16 mouse cellular contexts compared by ENCODE assay signal in the genomic region with DNA sequence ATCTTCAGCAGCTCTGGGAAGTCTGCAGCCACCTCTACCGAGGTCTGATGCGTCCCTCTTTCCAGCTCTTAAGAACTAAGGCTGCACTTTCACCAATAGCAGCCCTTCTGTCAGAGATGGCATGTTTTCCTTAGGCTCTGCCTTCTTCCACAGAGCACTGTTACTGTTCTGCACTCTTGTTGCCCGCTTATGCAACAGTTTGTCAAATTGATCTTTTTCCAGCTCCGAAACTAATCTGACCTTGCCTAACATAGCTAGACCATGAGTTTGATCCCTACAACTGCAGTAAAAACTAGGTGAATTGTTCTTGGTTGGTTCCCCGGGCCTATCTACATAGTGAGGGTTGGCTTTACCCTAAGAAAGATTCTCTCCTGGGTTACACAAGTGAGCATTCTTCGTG.
"Had no signal": no experiment of that assay in that cellular context is flagged by ENCODE, and none has a peak within 500 bp of the region (broad histone marks: within the 10 kb centered on the region; RNA-seq: fewer than 3 reads in every experiment).

No protein-coding gene starts in this region.

- H3K27ac ChIP-seq: neural tube, embryonic 13.5 days; neural tube, embryonic 15.5 days; stomach, embryonic 15.5 days; stomach, postnatal 0 days had no signal

- H3K4me2 ChIP-seq: neural tube, embryonic 13.5 days; neural tube, embryonic 15.5 days; stomach, embryonic 15.5 days had no signal

- DNase-seq: retina, postnatal 1 day; right cerebral cortex, adult 18-20 months; right cerebral cortex, postnatal 14 days; right cerebral cortex, postnatal 25 days; right cerebral cortex, postnatal 4 days; spleen, adult 18-20 months; thymus, adult 18-20 months; thymus, adult 2 months; thymus, postnatal 14 days; thymus, postnatal 25 days; thymus, postnatal 36 days; thymus, postnatal 4 days had no signal

- H3K4me3 ChIP-seq: neural tube, embryonic 13.5 days; neural tube, embryonic 15.5 days; stomach, embryonic 15.5 days had no signal

- H3K9me3 ChIP-seq: neural tube, embryonic 13.5 days; neural tube, embryonic 15.5 days; stomach, embryonic 15.5 days had no signal

- H3K9ac ChIP-seq: neural tube, embryonic 13.5 days; neural tube, embryonic 15.5 days; stomach, embryonic 15.5 days had no signal

- H3K36me3 ChIP-seq: neural tube, embryonic 13.5 days; neural tube, embryonic 15.5 days; stomach, embryonic 15.5 days had no signal
